Mouse (Mus musculus): ENCODE data around the gene Tardbp. TPM values are rescaled to one million over a fixed set of nuclear protein-coding genes. Genes with fewer than 3 reads are reported as not detected.

Tardbp gene
- total and polyA plus RNA-seq, 3 experiments, result 70.5 to 119 (median 116) TPM

DNA sequence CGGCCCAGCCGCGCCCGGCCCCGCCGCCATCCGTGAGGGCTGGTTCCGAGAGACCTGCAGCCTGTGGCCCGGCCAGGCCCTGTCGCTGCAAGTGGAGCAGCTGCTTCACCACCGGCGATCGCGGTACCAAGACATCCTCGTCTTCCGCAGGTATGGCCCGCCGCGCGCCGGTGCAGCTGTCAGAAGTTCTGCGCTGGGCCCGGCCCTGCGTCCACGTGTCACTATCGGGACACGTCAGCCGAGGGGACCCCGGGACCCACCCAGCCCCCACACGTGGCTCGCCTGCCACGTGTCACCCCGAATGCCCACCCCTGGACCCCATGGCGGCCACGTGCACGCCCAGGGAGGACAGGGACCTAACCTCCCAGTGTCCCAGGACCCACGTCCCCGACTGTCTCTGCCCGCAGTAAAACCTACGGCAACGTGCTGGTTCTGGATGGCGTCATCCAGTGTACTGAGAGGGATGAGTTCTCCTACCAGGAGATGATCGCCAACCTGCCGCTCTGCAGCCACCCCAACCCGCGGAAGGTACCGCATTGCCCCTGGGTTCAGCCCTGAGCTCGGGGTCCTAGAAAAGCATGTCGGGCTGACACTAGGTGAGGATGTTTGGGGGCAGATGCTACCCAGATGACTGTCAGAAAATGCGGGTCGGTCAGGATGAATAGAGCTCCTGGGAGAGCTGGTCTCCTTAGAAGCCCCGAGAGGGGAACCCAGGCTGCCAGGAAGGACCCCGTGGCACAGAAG, 35.0 kb downstream of the Tardbp start:
- Histone ChIP-seq H3K4me3 (peak overlapping the region; percentile 92), H3K27me3 (ENCODE audit: control insufficient read depth, insufficient read depth, low read length) (no peaks in the 10 kb centered on the region), H3K27ac (peak overlapping the region; percentile 78), H3K4me1 (ENCODE audit: control insufficient read depth, insufficient read depth, low read length) (peaks cover 3% of the 10 kb centered on the region), H3K36me3 (ENCODE audit: control insufficient read depth, insufficient read depth, low read length) (no peaks in the 10 kb centered on the region), H3K9ac (ENCODE audit: low read depth, low read length) (peak overlapping the region; percentile 95), H3K79me2 (replicated peaks; ENCODE audit: control insufficient read depth, insufficient read depth, low read length) (peaks cover 4% of the 10 kb centered on the region; the same call in 1 of the 2 replicates)
- no peak for DNase-seq
- TF ChIP-seq CTCF (IDR thresholded peaks at IDR 0.05) (no peak), EP300 (IDR thresholded peaks at IDR 0.05; ENCODE audit: insufficient read depth, low read depth, low read length) (no peak), POLR2A (IDR thresholded peaks at IDR 0.05; ENCODE audit: insufficient read depth, low read depth, low read length) (no peak)
- intact Hi-C loops (cut with DNase I), result loop anchor here (2.0 kb wide), 1 partner anchor 33 kb away; the partner anchor contains the start of gene Exosc10
- WGBS, result under 1% methylated on average over 50 of the region's 53 CpGs

DNA sequence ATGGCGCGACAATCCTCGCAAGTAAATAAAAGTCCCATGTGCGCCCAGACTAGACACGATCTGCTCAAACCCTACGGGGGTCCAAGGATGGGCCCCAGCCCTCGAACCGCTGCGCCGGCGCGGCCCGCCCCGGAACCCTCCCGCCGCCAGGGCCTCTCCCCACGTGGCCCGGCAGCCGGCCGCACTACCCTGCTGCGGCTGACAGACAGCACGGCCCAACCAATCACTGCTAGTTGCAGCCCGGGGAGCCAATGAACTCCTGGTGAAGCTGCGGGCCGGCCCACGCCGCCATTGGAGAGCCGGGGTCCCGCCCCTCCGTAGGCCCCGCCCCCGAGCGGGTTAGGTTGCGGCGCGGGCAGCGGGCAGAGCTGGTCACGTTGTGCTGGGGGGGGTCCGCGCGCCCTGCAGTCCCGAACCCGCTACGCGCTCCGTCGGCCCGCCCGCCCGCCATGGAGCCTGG, 35.6 kb downstream of the Tardbp start, which contains the start of gene Srm:
Gene Srm (plus strand): TSS at position 333 of the 460 bp plus-strand sequence.
- Histone ChIP-seq H3K4me3 (peak within 1 kb of the TSS; percentile 92), H3K4me1 (ENCODE audit: control insufficient read depth, insufficient read depth, low read length) (peaks cover 3% of the 10 kb centered on the region), H3K27me3 (ENCODE audit: control insufficient read depth, insufficient read depth, low read length) (no peaks in the 10 kb centered on the region), H3K27ac (peak within 1 kb of the TSS; percentile 78), H3K79me2 (replicated peaks; ENCODE audit: control insufficient read depth, insufficient read depth, low read length) (peaks cover 4% of the 10 kb centered on the region; the same call in 1 of the 2 replicates), H3K9ac (ENCODE audit: low read depth, low read length) (peak within 1 kb of the TSS; percentile 95), H3K36me3 (ENCODE audit: control insufficient read depth, insufficient read depth, low read length) (no peaks in the 10 kb centered on the region)
- WGBS, result 1% methylated on average over 43 of the region's 50 CpGs
- TF ChIP-seq POLR2A (IDR thresholded peaks at IDR 0.05; ENCODE audit: insufficient read depth, low read depth, low read length) (peak; percentile 48; the same call in 1 of the 2 replicates), CTCF (IDR thresholded peaks at IDR 0.05) (0 out of 2 replicates have a peak, but pooled peaks have one; percentile 9), EP300 (IDR thresholded peaks at IDR 0.05; ENCODE audit: insufficient read depth, low read depth, low read length) (no peak)
- intact Hi-C loops (cut with DNase I), result loop anchor here (2.0 kb wide), 1 partner anchor 32 kb away; the partner anchor contains the start of gene Exosc10
- DNase-seq, result peak; percentile 98 to 99

DNA sequence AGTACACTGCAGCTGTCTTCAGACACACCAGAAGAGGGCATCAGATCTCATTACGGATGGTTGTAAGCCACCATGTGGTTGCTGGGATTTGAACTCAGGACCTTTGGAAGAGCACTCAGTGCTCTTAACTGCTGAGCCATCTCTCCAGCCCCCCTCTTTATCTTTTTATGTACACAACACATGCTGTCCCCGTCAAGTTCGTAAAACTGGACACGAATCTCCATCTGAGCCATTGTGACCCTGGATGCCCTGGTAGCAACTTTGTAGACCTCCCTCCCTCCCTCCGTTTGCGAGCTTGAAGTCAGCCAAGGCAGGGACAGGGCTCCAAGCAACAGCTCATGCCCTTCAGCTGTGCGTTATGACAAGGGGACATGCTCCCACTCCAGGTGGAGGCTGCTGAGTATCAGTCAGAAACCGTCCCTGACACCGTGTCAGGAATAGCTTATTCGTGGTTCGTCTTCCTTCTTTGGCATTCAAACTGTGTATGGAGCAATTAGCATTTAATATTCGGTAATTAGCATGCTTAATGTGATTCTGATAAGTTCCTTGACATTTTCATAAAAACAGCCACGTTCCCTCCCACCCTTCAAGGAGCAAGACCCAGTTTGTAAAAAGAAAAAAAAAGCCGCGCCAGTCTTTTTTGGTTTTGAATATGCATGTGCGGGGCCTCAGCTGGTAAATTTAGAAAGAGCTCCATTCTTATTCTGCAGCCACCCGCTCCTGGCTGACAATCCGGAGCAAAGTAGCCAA, 36.2 kb downstream of the Tardbp start:
- TF ChIP-seq CTCF (IDR thresholded peaks at IDR 0.05) (0 out of 2 replicates have a peak, but pooled peaks have one; percentile 3), POLR2A (IDR thresholded peaks at IDR 0.05; ENCODE audit: insufficient read depth, low read depth, low read length) (no peak)
- Histone ChIP-seq H3K4me1 (ENCODE audit: control insufficient read depth, insufficient read depth, low read length) (peaks cover 3% of the 10 kb centered on the region), H3K79me2 (replicated peaks; ENCODE audit: control insufficient read depth, insufficient read depth, low read length) (peaks cover 4% of the 10 kb centered on the region; the same call in 1 of the 2 replicates), H3K27me3 (ENCODE audit: control insufficient read depth, insufficient read depth, low read length) (no peaks in the 10 kb centered on the region), H3K27ac (peak overlapping the region; percentile 75), H3K36me3 (ENCODE audit: control insufficient read depth, insufficient read depth, low read length) (no peaks in the 10 kb centered on the region), H3K9ac (ENCODE audit: low read depth, low read length) (peak overlapping the region; percentile 74), H3K4me3 (peak overlapping the region; percentile 92)
- DNase-seq, result peak; percentile 17 to 39
- intact Hi-C loops (cut with DNase I), result loop anchor here (2.0 kb wide), 1 partner anchor 32 kb away; the partner anchor contains the start of gene Exosc10
- 4% methylated on average over 18 of the region's 18 CpGs for WGBS

DNA sequence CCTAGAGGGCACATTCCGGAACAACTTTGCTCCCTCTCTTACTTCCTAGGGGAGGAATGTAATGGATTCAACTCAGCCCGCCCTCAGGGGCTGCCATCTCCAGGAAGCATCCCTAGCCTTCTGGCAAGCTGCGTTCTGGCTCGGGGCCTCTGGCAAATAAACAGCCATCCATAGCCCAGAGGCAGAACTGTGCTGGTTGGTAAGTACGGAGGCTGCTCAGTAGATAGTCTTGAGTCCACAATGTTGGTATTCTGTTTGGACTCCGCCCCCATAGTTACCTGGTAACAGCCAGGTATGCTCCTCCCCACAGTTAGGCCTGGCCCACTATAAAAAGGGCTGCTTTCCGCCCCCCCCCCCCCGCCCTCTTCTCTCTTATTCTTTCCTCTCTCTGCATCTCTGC, 37.3 kb downstream of the Tardbp start:
- DNase-seq, result no peak
- intact Hi-C loops (cut with DNase I), result loop anchor here (5.0 kb wide), 1 partner anchor 137 kb away; no protein-coding TSS in a partner anchor
- Histone ChIP-seq H3K36me3 (ENCODE audit: control insufficient read depth, insufficient read depth, low read length) (no peaks in the 10 kb centered on the region), H3K27ac (no peak overlapping the region), H3K79me2 (replicated peaks; ENCODE audit: control insufficient read depth, insufficient read depth, low read length) (peaks cover 4% of the 10 kb centered on the region; the same call in 1 of the 2 replicates), H3K27me3 (ENCODE audit: control insufficient read depth, insufficient read depth, low read length) (no peaks in the 10 kb centered on the region), H3K4me1 (ENCODE audit: control insufficient read depth, insufficient read depth, low read length) (peaks cover 3% of the 10 kb centered on the region), H3K9ac (ENCODE audit: low read depth, low read length) (no peak overlapping the region), H3K4me3 (no peak overlapping the region)
- 70% methylated on average over 8 of the region's 8 CpGs for WGBS
- no peak for TF ChIP-seq EP300 (IDR thresholded peaks at IDR 0.05; ENCODE audit: insufficient read depth, low read depth, low read length)

DNA sequence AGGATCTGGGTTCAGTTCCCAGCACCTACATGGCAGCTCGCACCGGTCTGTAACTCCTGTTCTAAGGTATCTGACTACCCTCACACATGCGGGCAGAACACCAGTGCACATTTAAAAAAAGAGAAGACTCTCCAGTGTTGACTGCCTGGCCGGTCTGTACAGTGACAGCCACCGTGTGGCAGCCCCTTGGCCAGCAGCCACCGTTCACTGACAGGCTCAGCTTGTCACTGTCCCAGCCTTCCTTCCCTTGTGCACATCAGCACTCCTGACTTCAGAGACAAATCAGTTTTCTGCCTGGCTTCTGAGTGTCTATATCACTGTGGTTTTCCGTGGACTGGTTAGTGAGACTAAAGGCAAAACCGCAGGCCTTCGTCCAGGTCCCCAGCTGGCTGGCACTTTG, 38.0 kb downstream of the Tardbp start:
- H3K27ac ChIP-seq, result no peak overlapping the region
- no peak for TF ChIP-seq EP300 (IDR thresholded peaks at IDR 0.05; ENCODE audit: insufficient read depth, low read depth, low read length)
- TF ChIP-seq POLR2A (IDR thresholded peaks at IDR 0.05; ENCODE audit: insufficient read depth, low read depth, low read length), result no peak
- no peak for TF ChIP-seq CTCF (IDR thresholded peaks at IDR 0.05)
- peak in 1 of 2 experiments; percentile 24 for DNase-seq
- H3K4me3 ChIP-seq, result no peak overlapping the region
- H3K36me3 ChIP-seq (ENCODE audit: control insufficient read depth, insufficient read depth, low read length), result no peaks in the 10 kb centered on the region
- 52% methylated on average over 9 of the region's 9 CpGs for WGBS
- intact Hi-C loops (cut with DNase I), result loop anchor here (5.0 kb wide), 1 partner anchor 136 kb away; no protein-coding TSS in a partner anchor
- peaks cover 4% of the 10 kb centered on the region; the same call in 1 of the 2 replicates for H3K79me2 ChIP-seq (replicated peaks; ENCODE audit: control insufficient read depth, insufficient read depth, low read length)
- no peak overlapping the region for H3K9ac ChIP-seq (ENCODE audit: low read depth, low read length)
- H3K27me3 ChIP-seq (ENCODE audit: control insufficient read depth, insufficient read depth, low read length), result no peaks in the 10 kb centered on the region
- H3K4me1 ChIP-seq (ENCODE audit: control insufficient read depth, insufficient read depth, low read length), result peaks cover 3% of the 10 kb centered on the region
